Mouse (Mus musculus) hindbrain, embryonic 16.5 days (tissue): ENCODE results near the gene Rtp3. TPM values are rescaled to one million over a fixed set of nuclear protein-coding genes. Genes with fewer than 3 reads are reported as not detected.

Experiments used
- ATAC-seq: fragments of 200-750 bp; cut with Nextera tagmentation; 2 replicates; pipeline ENCODE4 v1.8.0; 2017; ENCODE audit warnings: moderate TSS enrichment, moderate library complexity
- H3K27ac ChIP-seq: fragments of 300-500 bp; sonication (generic); 2 replicates; pipeline ENCODE4 v1.5.1; 2014; ENCODE audit warnings: low read depth, mild to moderate bottlenecking, control low read depth, low read length, moderate library complexity
- H3K27me3 ChIP-seq: fragments of 300-500 bp; sonication (generic); replicated peaks from 2 replicates; pipeline ENCODE4 v1.6.1; 2014; ENCODE audit warnings: low read length; ENCODE audit not compliant: control insufficient read depth, insufficient read depth
- H3K36me3 ChIP-seq: fragments of 300-500 bp; sonication (generic); 2 replicates; pipeline ENCODE4 v1.6.1; 2014; ENCODE audit warnings: mild to moderate bottlenecking, low read length, moderate library complexity, mixed read lengths; ENCODE audit not compliant: control insufficient read depth, insufficient read depth
- H3K4me1 ChIP-seq: fragments of 300-500 bp; sonication (generic); 2 replicates; pipeline ENCODE4 v1.6.1; 2014; ENCODE audit warnings: low read depth, low read length; ENCODE audit not compliant: control insufficient read depth, insufficient read depth
- H3K4me2 ChIP-seq: fragments of 300-500 bp; sonication (generic); 2 replicates; pipeline ENCODE4 v1.6.1; 2014; ENCODE audit warnings: mild to moderate bottlenecking, low read length, control low read depth, moderate library complexity
- H3K4me3 ChIP-seq: fragments of 300-500 bp; sonication (generic); 2 replicates; pipeline ENCODE4 v1.5.1; 2014; ENCODE audit warnings: mild to moderate bottlenecking, low read length, control low read depth, moderate library complexity
- H3K9ac ChIP-seq: fragments of 300-500 bp; sonication (generic); 2 replicates; pipeline ENCODE4 v1.6.1; 2014; ENCODE audit warnings: low read depth, mild to moderate bottlenecking, control low read depth, low read length, moderate library complexity
- H3K9me3 ChIP-seq: fragments of 300-500 bp; sonication (generic); 2 replicates; pipeline ENCODE4 v1.6.1; 2014; ENCODE audit warnings: mild to moderate bottlenecking, low read length, moderate library complexity; ENCODE audit not compliant: control insufficient read depth
- WGBS: fragments of 180-500 bp; shearing (Covaris S2); extraction: QIAGEN DNeasy Blood & Tissue Kit; methylation state at CpG from one replicate; pipeline ENCODE4 v1.1.7; 2014; 5-methylcytosine and 5-hydroxymethylcytosine counted together
- polyA plus RNA-seq: library from polyadenylated mRNA; unstranded; fragments of >200 nt; fragmentation: Nextera tagmentation; extraction: Ambion mirVana; gene quantifications from 2 replicates; pipeline ENCODE4 v1.2.1, GENCODE M21; 2015

Gene Rtp3
- polyA plus RNA-seq, 1 experiment from 2014 or later = not detected

DNA sequence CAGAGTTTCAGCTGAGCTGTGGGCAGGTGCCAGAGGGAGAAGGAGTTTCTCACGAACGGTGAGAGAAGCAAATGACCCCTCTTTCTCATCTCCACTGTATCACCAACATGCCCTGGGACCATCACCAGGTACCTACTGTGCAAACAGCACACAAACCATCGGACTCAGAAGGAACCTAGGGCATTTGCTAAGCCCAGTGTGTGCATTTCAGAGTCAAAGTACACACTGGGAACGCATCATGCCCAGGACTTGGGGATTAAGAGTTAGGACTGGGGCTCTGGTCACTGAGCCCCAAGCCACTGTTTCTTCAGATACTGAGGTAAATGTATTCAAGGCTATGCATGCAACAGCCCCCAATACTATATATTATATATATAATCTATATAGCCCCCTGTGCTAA, 3.1 kb downstream of the Rtp3 start:
- no peak overlapping the region for H3K4me2 ChIP-seq
- no peaks in the 10 kb centered on the region for H3K36me3 ChIP-seq
- H3K4me3 ChIP-seq = no peak overlapping the region
- H3K4me1 ChIP-seq = no peaks in the 10 kb centered on the region
- H3K27ac ChIP-seq = no peak overlapping the region
- no peak overlapping the region for H3K9ac ChIP-seq
- H3K27me3 ChIP-seq = no peaks in the 10 kb centered on the region
- WGBS = 88% methylated on average over 4 of the region's 4 CpGs
- ATAC-seq = no peak
- no peaks in the 10 kb centered on the region for H3K9me3 ChIP-seq

DNA sequence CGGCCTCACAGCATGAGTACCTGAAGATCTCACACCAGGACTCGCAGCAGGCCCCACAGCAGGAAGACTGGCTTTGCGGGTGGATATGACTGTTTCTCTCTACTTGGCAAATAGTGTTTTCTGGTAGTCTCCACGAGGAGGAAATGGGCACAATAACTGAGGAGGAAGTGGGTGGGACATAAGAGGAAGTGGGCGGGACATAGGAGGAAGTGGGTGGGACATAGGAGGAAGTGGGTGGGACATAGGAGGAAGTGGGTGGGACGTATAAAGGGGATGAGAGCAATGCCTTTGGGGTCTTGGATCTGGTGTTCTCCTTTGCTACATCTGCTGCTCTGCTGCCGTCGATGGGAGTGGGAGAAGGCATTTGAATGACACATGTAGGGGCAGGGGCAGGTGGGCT, 4.4 kb downstream of the Rtp3 start:
- Histone ChIP-seq H3K27me3 (no peaks in the 10 kb centered on the region), H3K4me2 (no peak overlapping the region), H3K9me3 (no peaks in the 10 kb centered on the region), H3K27ac (no peak overlapping the region), H3K36me3 (no peaks in the 10 kb centered on the region), H3K4me1 (no peaks in the 10 kb centered on the region), H3K4me3 (no peak overlapping the region), H3K9ac (no peak overlapping the region)
- WGBS = 94% methylated on average over 8 of the region's 8 CpGs
- no peak for ATAC-seq

DNA sequence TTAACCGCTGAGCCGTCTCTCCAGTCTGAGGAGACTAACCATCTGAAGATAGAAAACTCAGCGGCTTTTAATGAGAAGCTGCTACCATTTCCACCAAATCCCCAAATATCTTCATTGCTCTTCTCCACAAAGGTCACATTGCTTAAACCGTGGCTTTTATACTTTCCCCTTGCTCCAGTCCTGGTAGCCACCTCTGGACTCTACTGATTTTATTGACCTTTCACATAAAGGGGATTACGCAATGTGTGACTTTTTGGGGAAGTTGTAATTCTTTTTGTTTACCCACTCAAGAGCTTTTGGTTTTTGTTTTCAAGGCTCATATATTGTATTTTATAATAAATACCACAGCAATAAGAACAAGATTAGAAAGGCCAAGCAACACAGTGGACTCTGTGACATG, 4.8 kb downstream of the Rtp3 start:
- 96% methylated on average over 5 of the region's 5 CpGs for WGBS
- H3K27me3 ChIP-seq = no peaks in the 10 kb centered on the region
- no peak overlapping the region for H3K4me3 ChIP-seq
- no peak overlapping the region for H3K9ac ChIP-seq
- no peaks in the 10 kb centered on the region for H3K36me3 ChIP-seq
- no peaks in the 10 kb centered on the region for H3K4me1 ChIP-seq
- no peaks in the 10 kb centered on the region for H3K9me3 ChIP-seq
- no peak for ATAC-seq
- no peak overlapping the region for H3K4me2 ChIP-seq
- H3K27ac ChIP-seq = no peak overlapping the region

DNA sequence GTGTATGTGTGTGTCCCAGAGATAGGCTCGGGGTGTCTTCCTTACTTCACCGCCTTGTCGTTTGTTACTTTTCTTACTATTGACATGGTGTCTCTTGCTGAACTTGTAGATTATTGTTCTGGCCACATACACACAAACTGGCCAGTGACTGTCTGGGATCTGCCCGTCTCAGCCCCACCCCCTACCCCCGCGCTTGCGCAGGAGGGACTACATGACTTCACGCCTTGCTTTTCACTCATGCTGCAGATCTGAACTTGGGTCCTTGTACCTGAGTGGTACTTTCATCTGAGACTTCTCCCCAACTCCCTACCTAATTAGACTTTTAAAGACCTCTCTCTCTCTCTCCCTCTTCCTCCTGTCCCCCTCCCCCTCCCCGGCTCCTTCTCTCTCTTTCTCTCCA, 6.3 kb downstream of the Rtp3 start:
- no peaks in the 10 kb centered on the region for H3K36me3 ChIP-seq
- H3K4me3 ChIP-seq = no peak overlapping the region
- no peak for ATAC-seq
- no peaks in the 10 kb centered on the region for H3K9me3 ChIP-seq
- H3K9ac ChIP-seq = no peak overlapping the region
- H3K4me1 ChIP-seq = no peaks in the 10 kb centered on the region
- H3K27me3 ChIP-seq = no peaks in the 10 kb centered on the region
- H3K4me2 ChIP-seq = no peak overlapping the region
- H3K27ac ChIP-seq = no peak overlapping the region
- WGBS = 92% methylated on average over 9 of the region's 9 CpGs

DNA sequence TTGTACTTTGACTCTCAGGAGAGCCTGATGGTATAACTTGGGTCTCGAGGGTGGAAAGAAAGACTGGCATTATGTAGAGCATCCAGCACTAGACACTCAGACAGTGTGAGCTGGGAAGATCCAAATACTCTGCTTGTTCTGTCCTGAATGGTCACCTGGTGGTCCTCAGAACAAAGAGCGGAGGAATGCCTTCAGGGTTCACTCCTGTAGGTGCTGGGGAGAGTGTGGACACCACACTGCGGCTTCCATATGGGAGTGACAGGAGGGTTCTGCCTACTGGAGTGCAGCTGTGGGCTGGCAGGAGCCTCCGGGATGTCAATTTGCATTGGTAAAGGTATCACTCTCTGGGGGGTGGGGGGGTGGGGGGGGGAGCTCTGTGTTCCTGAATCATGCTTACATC, 8.0 kb downstream of the Rtp3 start:
- Histone ChIP-seq H3K27ac (no peak overlapping the region), H3K4me2 (no peak overlapping the region), H3K27me3 (no peaks in the 10 kb centered on the region), H3K4me3 (no peak overlapping the region), H3K36me3 (no peaks in the 10 kb centered on the region), H3K9ac (no peak overlapping the region), H3K9me3 (no peaks in the 10 kb centered on the region), H3K4me1 (no peaks in the 10 kb centered on the region)
- no peak for ATAC-seq
- WGBS = 49% methylated on average over 4 of the region's 4 CpGs

DNA sequence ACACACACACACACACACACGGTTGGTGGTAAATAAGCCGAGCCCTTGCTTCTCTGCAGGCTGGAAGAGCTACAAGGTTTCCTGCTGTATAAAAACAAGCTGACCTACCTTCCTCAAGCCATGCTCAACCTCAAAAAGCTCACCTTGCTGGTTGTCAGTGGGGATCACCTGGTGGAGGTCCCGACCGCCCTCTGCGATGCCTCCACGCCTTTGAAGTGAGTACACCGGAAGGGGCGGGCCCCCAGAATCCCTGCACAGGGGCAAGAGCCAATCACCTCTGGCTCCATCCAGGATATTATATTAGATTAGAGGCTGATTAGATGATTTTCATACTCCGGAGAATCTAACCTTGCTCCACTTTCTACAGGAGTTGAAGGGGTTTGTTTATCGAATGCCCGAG, 11.0 kb downstream of the Rtp3 start:
- no peak for ATAC-seq
- H3K27ac ChIP-seq = no peak overlapping the region
- WGBS = 90% methylated on average over 11 of the region's 11 CpGs

DNA sequence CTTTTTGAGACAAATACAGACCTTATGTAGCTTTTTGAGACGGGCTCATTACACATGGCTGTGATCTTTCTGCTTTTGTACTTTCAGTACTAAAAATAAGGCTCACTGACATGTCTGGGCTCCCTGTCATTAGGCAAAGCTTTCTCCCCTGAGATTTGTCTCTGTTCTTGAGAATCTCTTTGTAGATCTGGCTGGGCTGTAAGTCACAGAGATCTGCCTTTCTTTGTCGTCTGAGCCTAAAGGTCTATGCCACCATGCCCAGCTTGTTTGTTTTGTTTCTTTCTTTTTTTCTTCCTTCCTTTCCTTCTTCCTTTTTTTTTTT, 24.5 kb downstream of the Rtp3 start:
- WGBS = 79% methylated on average over 2 of the region's 2 CpGs
- Histone ChIP-seq H3K4me3 (no peak overlapping the region), H3K27me3 (no peaks in the 10 kb centered on the region), H3K9ac (no peak overlapping the region), H3K9me3 (no peaks in the 10 kb centered on the region), H3K4me1 (no peaks in the 10 kb centered on the region), H3K36me3 (no peaks in the 10 kb centered on the region), H3K4me2 (no peak overlapping the region), H3K27ac (no peak overlapping the region)
- no peak for ATAC-seq

More for the DNA sequence above, 11.0 kb downstream of the Rtp3 start:
- no peak overlapping the region for H3K4me3 ChIP-seq
- H3K4me2 ChIP-seq = no peak overlapping the region
- no peaks in the 10 kb centered on the region for H3K36me3 ChIP-seq
- no peak overlapping the region for H3K9ac ChIP-seq
- no peaks in the 10 kb centered on the region for H3K9me3 ChIP-seq
- H3K4me1 ChIP-seq = no peaks in the 10 kb centered on the region
- no peaks in the 10 kb centered on the region for H3K27me3 ChIP-seq

DNA sequence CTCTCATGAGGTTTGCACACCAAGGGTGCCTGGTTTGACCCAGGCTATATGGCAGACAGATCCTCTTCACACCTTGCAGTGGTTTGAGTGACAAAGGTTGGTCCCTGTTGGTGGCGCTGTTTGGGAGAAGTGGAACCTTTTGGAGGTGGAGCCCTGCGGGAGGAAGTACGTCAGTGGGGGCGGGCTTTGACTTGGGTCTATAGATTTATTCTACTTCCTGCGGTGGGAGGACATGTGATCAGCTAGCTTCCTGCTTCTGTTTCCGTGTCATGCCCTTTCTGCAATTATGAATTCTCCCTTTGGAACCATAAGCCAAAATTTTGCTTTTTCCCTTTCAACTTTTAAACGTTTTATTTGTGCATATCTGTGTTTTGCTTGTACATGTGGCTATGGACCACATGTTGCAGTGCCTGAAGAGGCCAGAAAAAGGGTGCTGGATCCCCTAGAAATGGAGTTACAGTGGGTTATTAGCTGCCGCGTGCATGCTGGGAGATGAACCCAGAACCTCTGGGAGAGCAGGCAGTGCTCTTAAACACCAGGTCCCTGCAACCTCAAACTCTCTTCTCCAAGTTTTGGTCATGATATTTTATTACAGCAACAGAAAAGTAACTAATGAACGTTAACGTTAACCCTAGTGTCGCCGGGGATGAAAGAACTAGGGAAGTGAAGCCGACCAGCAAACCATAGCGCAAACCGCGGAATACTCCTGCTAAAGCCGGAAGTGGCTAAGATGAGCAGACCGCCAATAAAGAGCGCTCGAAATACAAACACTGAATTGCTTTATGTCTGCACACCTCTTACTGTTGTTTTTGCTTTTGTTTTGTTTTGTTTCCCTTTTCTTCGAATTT, 25.1 kb downstream of the Rtp3 start:
- ATAC-seq = no peak
- Histone ChIP-seq H3K27ac (no peak overlapping the region), H3K36me3 (no peaks in the 10 kb centered on the region), H3K4me1 (no peaks in the 10 kb centered on the region), H3K9me3 (no peaks in the 10 kb centered on the region), H3K4me3 (no peak overlapping the region), H3K9ac (no peak overlapping the region), H3K4me2 (no peak overlapping the region), H3K27me3 (no peaks in the 10 kb centered on the region)
- 89% methylated on average over 22 of the region's 22 CpGs for WGBS

DNA sequence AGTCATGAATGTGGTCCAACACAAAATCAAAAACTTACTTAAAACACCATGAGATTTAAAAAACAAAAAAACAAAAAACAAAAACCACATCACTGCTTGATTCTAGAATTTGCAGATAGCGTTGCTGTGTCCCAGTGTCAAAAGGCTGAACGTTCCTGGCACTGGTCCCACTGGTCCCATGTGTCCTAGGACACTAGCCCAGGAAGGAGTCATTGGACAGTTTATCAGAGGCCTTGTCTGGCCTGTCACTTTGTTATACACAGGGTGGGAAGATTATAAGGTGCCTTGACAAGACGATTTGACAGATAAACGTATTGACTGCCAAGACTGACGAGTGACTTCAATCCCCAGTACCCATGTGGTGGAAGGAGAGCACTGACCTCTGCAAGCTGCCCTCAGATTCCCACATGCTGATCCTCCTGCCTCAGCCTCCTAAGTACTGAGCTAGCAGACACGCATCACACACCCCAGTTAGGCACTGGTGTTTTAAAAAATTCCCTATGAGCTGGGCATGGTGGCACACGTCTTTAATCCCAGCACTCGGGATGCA, 26.7 kb downstream of the Rtp3 start:
- no peaks in the 10 kb centered on the region for H3K4me1 ChIP-seq
- no peak overlapping the region for H3K4me3 ChIP-seq
- WGBS = 88% methylated on average over 8 of the region's 8 CpGs
- no peak overlapping the region for H3K9ac ChIP-seq
- ATAC-seq = no peak
- H3K4me2 ChIP-seq = no peak overlapping the region
- no peaks in the 10 kb centered on the region for H3K9me3 ChIP-seq
- no peaks in the 10 kb centered on the region for H3K36me3 ChIP-seq
- no peak overlapping the region for H3K27ac ChIP-seq
- H3K27me3 ChIP-seq = no peaks in the 10 kb centered on the region
